Mouse (Mus musculus): ENCODE data around the gene Angptl7. TPM values are rescaled to one million over a fixed set of nuclear protein-coding genes. Genes with fewer than 3 reads are reported as not detected.

The Angptl7 gene
- total RNA-seq, 4 experiments from 2014 or later = 0.50 to 0.84 (median 0.73) TPM

DNA sequence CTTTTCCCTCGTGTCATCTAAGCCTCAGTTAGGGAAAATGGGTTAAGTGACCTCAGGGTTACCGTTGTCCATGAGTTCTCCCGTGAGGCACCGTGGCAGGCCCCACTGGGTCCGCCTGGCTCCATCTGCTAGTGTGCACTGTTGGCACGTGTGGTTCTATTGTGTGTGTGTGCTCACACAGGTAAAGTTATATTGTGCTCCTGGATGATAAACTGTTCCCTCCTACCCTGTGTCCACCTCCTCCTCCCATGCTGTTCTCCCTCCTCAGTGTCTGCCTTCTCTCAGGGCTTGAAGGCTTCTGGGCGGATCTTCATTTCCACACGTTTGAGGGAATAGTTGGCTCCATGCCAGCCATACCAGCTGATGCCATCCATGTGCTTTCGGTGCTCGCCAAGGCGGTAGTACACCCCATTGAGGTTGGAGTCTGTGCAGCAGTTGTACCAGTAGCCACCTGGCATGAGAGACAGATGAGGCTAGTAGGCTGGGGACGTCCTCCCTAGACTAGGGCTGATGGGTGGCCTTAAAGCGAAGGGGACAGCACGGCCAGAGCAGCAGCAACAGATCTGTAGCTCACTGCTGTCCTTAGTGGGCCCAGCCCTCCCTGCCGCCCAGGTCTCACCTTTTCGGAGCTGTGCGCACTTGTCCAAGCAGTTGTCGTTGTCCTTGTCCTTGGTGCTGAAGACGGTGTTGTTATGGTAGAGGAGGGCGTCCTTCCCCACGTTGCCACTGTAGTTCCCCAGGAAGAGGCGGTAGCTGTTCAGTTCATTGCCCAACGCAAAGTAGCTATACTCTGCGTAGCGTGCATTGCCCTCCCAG is 4.2 kb downstream of the Angptl7 start:
- peak in 1 of 2 experiments; percentile 58 for DNase-seq (ENCODE audit: low spot score in 2 of 2)

DNA sequence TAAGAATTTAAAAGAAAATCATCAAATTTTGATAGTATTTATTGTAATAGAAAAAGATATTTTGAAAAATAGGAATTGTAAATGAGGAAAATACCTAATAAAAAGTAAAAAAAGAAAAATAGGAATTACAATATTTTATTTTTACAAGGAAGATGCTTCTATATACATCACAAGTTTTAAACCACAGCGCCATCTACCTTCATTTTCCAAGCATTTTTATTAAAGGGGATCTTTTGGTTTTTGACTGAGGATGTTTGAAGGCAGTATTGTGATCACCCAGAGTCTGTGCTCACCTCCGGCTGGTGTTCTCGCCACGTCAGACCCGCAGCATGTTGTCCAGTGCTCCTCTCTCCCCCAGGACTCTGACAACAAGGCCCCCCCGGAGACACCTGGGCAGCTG is 5.1 kb downstream of the Angptl7 start:
- no peak for DNase-seq (ENCODE audit: low spot score in 2 of 2)

DNA sequence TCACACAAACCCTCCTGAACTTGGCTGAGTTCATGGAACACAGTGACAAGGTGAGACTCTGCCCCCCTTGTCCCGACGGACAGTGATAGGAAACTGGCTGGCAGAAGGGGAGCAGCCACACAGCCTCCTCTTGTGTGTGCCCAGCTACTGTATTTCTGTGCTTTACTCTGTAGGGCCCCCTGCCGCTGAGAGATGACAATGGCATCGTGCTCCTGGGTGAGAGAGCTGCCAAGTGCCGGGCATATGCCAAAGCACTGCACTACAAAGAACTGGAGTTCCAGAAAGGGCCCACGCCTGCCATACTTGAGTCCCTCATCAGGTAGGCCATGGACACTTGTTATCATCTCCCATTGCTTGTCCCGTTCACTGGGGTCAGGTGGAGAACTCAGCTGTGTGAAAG is 8.8 kb downstream of the Angptl7 start:
- no peak for DNase-seq (ENCODE audit: low spot score in 2 of 2)

GRCm38 (mm10) chr4:148490502-148490901 is 9.8 kb downstream of the Angptl7 start:
- no peak for DNase-seq (ENCODE audit: low spot score in 2 of 2)

DNA sequence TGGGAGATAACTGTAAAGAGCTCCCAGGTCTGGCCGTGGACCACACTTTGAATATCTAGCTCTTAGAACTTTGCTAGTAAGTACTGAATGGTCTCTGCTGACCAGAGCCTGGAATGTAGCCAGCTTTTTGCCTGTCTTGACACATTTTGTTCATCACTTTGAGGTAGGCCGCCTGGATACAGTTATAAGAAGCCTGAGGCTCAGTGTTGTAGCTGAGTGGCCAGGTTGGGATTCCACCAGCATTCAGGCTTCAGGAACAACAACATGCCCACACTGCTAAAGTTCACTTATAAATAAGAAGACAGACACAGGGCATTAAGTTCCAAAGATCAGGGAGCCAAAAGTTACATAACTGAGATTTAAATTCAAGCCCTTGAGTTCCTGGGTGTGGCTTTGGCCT is 12.4 kb downstream of the Angptl7 start:
- no peak for DNase-seq (ENCODE audit: low spot score in 2 of 2)

DNA sequence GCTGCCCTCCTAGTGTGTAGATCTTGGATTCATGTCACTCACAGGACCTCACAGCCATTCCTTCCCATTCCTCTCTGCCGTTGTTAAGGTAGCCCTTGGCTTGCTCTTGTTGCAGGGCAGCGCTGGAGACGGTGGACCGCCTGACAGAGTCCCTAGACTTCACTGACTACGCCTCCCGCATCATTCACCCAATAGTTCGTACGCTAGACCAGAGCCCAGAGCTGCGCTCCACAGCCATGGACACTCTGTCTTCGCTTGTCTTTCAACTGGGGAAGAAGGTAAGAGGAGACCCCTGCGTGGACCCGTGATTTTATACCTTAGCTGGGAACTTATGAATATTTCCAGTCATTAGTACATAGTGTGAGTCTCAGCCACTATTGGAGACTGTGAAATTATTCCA is 15.7 kb downstream of the Angptl7 start:
- DNase-seq (ENCODE audit: low spot score in 2 of 2) = no peak

- DNase-seq (ENCODE audit: low spot score in 2 of 2) = no peak
Measured at GRCm38 (mm10) chr4:148481557-148482168, 18.6 kb downstream of the Angptl7 start.

DNA sequence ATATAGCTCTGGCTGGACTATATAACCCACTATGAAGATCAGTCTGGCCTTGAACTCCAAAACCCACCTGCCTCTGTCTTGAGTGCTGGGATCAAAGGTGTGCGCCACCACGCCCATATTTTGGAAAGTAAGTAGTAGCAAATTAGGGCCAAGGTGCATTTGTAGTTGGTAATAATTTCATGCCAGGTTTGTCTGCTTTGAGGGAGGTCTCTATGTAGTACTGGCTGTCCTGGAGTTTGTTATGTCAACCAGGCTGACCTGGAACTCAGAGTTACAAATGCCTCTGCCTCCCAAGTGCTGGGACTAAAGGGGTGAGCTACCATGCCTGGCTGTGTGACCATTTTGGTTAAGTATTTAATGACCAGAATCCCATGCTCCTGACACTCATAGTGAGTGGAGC is 20.0 kb downstream of the Angptl7 start:
- no peak for DNase-seq (ENCODE audit: low spot score in 2 of 2)

DNA sequence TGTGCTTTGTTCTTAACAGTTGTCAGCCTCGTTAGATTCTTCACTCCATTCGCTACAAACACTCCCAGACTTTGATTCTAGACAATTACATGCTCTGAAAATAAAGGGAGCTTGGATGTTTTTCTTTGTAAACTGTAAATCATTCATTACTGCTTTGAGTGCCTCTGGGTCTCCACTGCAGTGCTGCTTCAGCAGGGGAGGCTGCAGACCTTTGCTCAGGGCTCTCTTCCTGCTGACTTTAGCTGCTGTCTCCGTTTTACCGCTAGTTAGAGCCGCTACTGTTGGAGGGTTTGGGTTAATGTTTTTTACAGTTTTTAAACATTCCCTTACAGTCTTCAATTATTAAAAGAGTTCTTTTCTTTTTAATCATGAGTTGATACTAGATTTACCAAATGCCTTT is 26.8 kb downstream of the Angptl7 start:
- no peak for DNase-seq (ENCODE audit: low spot score in 2 of 2)

DNA sequence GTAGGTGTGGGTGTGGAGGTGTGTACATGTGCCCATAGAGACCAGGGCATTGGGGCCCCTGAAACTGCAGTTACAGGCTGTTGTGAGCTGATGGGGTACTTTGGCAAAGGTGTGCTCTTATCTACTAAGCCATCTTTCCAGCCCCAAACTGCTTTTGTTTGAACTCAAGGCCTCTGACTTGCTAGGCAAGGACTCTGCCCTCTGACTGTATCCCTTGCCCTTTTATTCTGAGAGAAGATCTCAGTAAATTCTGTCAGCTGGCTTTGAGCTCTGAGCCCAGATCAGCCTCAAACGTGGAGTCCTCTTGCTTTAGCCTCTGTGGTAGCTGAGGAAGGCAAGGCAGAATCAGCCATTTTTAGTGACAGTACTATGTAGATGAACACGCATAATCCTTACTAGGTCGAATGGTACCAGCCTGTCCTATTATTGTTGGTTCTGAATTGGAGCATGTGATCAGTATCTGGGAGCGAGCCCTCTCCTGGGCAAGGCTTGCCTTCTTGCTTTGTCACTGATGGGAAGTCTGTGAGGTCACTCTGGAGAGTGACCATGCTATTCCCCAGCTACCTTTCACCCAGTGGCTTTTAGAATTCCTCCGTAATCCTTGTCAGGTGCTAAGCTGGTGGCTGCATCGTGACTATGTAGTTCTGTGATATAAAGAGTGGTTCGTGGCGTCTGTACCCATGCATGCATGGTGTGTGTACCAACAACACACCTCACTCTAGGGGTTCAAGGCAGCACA is 27.7 kb downstream of the Angptl7 start:
- no peak for DNase-seq (ENCODE audit: low spot score in 2 of 2)

DNA sequence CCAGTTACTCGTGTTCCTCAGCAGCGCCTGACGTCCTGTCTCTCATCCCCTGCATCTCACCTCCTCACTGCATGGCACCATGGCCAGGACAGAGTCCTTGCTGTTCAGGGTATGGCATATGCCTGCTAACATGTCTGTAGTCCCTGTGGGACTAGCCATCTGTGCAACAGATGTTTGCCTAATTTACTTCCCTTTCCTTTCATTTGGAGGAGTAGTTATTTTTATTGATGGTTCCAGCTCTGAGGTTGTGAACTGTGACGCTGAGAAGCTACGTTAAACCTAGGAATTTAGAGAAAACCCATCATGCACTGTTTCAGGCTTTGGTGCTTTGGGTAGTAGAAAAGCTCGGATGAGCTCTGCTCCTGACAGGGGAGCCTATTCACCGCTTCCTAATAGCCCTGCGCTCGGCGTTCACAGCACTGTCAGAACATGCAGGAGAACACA is 28.9 kb downstream of the Angptl7 start:
- no peak for DNase-seq (ENCODE audit: low spot score in 2 of 2)

DNA sequence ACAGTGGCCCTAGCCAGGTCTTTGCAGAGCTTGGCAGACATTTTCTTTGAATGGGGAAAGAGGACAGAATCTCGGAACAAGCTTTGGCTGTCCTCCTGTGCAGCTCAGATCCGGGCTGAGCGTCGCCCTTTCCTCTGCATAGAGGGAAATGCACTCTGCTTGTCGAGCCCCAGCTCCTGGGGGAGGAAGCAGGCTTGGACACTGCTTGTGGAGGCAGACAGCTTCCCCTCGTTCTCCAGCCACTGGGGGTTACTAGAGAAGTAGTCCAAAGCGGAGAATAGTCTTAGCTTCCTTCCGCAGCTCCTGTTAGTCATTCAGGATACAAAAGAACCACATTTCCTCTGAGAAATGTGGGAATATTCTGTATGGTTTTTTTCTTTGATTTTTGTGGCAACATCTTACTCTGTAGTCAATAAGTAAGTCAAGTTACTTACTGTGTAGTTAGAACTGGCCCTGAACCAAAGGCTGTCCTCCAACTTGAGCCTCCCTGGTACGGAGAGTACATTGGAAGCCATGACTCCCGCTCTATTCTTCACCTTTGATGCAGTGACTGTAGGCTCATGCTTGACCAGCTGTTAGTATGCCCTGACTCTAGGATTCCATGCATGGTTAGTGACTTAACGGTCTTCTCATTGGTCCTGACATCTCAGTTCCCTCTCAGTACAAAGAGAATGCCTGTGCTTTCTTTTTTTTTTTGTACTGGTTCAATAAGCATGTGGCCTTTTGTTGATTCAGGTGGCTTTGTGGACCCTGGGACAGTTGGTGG is 30.6 kb downstream of the Angptl7 start:
- no peak for DNase-seq (ENCODE audit: low spot score in 2 of 2)

GRCm38 (mm10) chr4:148468396-148468795 is 31.9 kb downstream of the Angptl7 start:
- no peak for DNase-seq (ENCODE audit: low spot score in 2 of 2)

DNA sequence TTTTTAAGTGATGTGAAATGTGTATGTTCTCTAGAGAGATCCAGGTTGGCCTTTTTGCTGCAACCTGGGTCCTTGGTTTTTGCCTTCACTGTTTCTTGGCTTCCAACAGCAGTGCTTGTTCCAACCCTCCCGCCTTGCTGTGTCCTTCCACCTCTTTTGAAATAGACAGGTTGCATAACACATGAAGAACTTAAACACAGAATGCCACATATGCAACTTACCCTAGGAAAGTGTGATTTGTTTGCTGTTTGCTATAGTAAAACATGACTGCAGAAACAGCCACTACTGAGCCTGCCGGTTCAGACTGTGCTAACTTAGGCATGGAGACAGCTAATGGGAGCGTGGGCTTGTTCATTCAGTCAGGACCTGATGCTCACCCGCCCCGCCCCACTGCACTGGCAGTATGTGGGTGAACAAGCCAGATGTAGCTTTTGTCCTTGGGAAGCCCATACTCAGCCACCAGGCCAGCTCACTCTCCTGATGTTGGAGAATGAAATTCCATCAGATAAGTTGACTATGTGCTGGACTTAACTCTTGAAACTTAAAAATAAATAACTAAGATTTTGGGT is 33.7 kb downstream of the Angptl7 start:
- peak in 1 of 2 experiments; percentile 47 for DNase-seq (ENCODE audit: low spot score in 2 of 2)

GRCm38 (mm10) chr4:148464869-148465268 is 35.4 kb downstream of the Angptl7 start:
- peak in 1 of 2 experiments; percentile 33 for DNase-seq (ENCODE audit: low spot score in 2 of 2)

GRCm38 (mm10) chr4:148464301-148464700 is 36.0 kb downstream of the Angptl7 start:
- no peak for DNase-seq (ENCODE audit: low spot score in 2 of 2)

DNA sequence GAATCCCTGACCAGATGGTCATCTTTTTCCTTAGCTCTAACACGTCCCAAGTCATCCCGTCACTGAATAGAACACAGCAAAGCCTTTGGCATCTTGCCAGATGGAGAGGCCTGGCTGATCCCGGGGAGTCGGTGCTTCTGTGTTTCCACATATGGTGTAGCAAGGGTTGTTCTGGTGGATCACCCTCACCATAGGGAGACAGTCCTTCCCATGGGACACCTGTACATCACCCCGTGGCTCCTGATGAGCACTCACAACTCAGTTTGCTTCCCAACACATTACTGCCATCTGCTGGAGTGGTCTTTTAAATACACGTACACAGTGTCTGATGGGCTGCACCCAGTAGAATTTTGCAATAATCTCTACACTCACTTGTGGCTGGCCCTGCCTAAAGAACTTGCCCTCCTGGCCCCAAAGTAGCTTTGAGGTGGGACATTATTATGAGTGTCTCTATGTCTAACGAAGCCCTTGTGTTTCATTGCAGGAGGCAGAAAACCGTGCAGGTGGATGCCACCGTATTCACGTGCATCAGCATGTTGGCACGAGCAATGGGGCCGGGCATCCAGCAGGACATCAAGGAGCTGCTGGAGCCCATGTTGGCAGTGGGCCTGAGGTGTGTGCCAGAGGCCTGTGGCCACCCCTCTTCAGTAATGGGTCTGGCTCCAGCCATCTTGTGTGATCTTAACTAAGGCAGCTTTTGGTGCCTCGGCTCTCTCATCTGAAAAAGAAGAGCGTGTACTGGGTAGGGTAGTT is 36.9 kb downstream of the Angptl7 start:
- DNase-seq (ENCODE audit: low spot score in 2 of 2) = no peak

- DNase-seq (ENCODE audit: low spot score in 2 of 2) = no peak
Measured at GRCm38 (mm10) chr4:148462717-148463116, 37.5 kb downstream of the Angptl7 start.

GRCm38 (mm10) chr4:148461772-148462171 is 38.5 kb downstream of the Angptl7 start:
- DNase-seq (ENCODE audit: low spot score in 2 of 2) = no peak

- no peak for DNase-seq (ENCODE audit: low spot score in 2 of 2)
Measured at GRCm38 (mm10) chr4:148460656-148461284, 39.5 kb downstream of the Angptl7 start.
